Mouse (Mus musculus) induced T-regulatory cell, adult 2 months (primary cell): ENCODE data around the gene Gtsf1.
"Not testable (repeated sequence)": the region's sequence is repeated elsewhere in the genome, so short reads cannot be mapped to it uniquely, and the experiment has no call there.

Source experiments
- DNase-seq: peaks from one replicate; pipeline ENCODE4 v3.0.0-alpha.2; 2012; ENCODE audit warnings: low read depth

Gene Gtsf1

DNA sequence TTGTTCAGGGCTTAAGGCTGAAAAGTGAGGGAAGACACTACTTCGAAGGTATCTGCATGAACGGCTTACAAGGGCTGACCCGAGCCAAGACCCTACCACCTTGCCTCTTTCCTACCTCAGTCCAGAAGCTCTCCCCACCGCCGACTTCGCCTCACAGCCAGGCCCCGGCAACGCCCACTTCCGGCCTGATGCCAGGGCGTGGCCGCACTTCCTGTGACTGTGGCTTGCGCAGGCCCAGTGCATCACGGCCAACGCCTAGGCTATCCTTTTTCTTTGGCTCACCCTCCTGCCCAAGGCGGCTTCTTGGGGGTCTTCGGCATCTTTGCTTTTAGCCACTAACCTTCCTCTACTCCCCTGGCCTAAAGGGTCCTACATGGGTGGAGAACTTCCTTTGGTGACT lies at the start of gene Gtsf1:
Gene Gtsf1 (minus strand): TSS at position 230 of the 400 bp plus-strand sequence.
- peak; percentile 9 for DNase-seq

DNA sequence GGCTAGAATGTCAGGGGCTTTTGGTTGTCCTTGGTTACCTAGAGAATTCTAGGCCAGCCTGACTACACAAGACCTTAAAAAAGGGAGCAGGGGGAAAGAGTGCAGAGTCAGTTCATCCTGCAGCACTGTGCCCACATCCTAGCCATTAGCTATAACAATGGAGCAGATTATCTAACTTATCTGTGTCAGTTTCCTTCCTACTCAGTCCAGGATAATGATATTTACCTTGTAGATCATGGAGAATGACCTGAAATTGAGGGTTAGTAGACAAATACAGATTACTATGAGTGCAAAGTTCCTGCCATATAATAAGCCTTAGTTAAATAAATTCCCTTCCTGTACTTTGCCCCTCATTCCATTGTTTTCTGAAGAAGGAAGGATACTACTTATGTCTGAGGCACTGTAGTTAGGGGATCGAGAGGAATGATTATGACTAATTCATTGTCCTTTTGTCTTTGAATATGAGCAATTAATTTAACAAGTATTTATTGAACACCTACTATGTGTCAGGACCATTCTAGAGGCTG lies 48.9 kb upstream of the Gtsf1 start:
- no peak for DNase-seq

DNA sequence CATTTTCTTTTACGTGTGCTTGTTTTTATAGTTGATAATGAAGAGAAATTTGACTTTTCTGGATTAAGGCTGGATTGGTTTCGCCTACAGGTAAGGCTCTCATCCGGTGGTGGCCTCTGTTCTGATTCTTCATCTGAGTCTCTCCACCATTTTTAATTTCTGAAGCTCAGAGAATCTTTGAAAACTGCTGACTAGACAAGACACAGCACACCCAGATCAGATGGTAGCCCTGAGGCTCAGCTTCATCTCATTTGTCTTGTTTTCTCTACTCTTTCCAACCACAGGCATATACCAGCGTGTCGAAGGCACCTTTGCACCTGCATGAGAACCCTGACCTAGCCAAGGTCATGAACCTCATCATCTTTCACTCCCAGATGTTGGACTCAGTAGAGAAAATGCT lies 43.5 kb upstream of the Gtsf1 start:
- no peak for DNase-seq

DNA sequence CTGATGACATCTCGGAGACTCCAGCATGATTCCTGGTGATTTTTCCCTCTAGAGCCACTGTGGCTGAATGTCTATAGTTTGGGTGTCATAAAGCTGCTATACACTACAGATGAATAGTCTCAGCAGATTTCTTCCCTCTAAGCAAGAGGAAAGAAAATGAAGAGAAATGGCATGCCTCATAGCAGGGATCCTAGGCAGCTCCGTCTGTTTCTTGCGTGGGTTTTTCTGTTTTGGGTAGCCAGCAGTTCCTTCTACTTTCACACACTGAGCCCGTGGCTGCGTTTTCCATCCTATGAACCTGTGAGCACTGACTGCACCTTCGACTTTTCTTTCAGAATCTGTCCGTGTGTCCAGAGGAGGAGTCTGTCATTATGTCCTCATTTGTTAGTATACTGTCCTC lies 42.9 kb upstream of the Gtsf1 start:
- DNase-seq, result no peak

DNA sequence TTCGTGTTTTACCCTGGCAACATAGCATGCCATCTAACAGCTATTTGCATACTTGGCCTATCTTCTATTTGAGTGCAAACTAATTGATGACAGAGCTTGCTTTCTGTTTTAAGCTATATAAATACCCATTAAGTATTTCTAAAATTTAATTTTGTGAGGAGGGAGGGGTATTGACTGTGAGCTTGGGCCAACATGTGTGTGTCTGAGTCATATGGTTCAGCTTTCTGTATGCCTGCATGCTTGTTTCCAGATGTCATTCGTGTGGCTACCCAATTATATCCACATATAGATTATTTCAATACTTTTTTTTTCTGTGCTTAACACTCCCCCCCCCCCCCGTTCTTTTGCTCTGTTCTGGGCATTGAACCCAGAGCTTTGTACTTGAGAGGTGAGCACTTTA lies 42.0 kb upstream of the Gtsf1 start:
- no peak for DNase-seq

DNA sequence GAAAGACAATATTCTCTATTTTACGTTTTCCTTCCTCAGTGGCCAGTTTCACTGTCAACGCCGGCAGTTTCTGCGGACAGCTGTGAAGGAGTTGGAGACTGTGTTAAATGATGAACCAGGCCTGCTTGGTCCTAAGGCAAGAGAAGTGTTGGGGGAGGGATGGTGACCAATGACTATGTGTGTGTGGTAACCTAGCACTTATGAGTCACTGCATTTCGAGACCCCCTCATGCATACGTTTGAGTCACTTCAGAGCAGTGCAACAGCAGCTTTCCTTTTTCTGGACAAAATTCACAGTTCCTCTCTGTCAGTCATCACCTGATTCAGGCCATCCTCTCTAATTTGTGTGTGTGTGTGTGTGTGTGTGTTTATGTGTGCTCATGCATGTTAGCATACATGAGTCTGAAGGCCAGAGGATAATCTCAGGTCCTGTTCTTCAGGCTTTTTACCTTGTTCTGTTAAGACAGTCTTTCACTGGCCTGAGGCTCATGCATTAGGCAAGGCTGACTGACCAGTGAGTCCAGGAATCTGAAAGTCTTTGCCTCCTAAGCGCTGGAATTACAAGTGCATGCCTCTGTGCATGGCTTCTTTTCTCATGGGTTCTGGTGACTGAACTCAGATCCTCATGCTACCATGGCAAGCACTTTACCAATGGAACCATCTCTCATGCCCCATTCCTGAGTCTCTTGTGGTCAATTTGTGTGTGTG lies 41.4 kb upstream of the Gtsf1 start:
- no peak for DNase-seq

DNA sequence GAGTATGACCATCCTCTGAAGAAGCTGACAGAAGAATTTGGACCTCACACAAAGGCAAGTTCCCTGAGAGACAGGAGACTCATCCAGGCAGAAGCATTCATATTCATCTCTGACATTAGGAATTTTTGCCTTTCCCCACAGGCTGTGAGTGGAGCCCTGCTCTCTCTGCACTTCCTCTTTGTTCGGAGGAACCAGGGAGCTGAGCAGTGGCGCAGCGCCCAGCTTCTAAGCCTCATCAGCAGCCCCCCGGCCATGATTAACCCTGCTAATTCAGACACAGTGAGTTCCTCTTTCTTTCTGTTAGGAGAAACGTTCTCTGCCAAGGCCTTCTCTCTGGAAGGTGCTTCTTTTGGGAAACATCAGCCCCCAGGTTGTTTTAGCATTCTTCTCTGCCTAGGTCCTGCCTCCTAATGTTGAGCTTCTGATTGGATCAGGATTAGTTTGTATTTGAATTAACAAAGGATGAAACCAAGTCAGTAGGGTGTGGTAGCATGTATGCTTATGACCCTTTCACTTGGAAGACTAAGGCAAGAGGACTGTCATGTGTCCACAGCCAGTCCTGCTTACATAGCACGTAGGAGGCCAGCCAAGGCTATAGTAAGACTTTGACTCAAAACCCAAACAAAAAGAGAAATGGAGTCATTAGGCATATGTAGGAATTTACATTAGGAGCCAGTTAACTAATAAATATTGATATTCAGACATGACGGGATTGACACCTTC lies 32.4 kb upstream of the Gtsf1 start:
- DNase-seq, result no peak

DNA sequence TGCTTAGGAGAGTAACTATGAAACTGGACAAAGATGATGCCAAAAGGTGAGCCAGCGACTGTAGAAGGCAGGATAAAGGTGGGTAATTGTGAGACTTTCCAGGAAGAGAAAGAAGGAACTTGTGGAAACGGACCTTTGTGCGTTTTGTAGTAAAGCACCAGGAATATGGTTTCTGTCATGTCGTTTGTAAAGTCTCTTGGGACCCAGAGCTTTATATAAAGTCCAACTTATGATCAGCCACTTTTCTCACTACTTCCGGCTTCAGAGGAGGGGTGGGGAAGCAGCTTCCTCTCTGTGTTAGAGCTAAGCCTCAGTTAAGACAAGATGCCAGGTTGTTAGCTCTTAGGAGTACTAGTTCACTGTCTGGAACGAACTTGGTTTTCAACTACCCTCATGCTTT lies 24.2 kb upstream of the Gtsf1 start:
- peak; percentile 55 for DNase-seq

DNA sequence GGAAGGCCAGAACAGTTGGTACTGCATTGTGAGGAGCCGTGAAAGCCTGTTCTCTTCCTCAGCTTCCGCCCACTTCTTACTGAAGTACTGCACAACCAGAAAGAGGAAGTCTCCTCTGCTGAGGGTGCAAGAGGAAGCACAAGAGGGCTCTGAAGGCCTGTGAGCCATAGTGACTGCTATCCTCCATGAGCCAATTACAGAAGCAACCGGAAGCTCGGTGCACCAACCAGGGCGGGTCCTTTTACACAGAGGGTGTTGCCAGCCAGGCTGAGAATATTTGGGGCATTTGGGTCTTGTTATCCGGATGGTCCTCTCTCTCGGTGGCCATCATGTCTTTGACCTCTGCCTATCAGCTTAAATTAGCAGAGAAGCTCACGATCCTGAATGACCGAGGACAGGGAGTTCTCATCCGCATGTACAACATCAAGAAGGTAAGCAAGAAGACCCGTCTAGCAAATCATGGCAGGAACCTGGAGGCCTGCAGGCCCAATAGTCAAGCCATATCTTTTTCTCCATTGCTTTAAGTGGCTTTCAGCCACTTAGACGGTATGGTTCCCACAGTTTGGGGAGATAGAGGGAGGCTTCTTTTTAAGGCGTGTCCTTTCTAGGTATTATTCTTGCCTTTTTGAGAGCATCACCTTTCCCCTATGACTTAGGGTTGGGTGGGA lies 23.4 kb upstream of the Gtsf1 start, which contains the start of gene Nckap1l:
Gene Nckap1l (plus strand): TSS at position 244 of the 668 bp plus-strand sequence.
- peak; percentile 92 for DNase-seq

DNA sequence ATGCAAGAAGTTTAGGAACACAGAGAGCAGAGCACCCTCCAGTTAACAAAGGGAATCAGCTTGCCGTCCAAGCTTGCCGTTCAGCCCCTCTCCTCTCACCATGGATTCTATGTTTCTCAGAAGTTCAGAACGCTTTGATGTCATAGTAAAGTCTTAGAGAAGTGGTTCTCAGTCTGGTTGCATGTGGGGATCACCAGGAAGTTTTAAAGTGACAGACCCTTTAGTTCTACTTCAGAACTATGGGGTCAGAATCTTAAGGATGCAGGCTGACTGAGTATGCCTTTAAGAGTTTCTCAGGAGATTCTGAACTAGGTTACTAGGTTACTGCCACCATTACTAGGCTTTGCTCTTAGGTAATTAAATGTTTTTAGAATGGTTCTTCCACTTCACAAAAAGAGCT lies 18.1 kb upstream of the Gtsf1 start, which contains the start of gene Gtsf2:
Gene Gtsf2 (minus strand): TSS at position 101 of the 400 bp plus-strand sequence.
- no peak for DNase-seq

DNA sequence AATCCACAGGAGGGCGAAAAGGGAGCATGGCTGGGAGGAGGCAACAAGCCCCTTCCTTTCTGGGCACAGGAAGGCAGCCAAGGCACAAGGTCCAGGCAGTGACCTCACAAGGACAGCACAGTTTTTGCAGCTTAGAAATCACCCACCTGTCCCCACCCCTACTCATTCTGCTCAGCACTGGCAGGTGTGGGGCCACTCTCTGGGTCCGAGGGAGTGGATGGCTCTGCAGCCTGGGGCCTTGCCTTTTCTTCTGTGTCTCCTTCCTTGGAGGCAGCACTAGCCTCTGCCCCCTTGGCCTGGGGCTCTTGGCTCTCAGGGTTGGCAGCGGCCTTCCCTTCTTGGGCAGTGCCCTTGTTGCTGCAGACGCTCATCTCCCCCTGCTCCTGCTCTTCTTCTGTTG lies 15.7 kb upstream of the Gtsf1 start:
- DNase-seq, result not testable (repeated sequence)

DNA sequence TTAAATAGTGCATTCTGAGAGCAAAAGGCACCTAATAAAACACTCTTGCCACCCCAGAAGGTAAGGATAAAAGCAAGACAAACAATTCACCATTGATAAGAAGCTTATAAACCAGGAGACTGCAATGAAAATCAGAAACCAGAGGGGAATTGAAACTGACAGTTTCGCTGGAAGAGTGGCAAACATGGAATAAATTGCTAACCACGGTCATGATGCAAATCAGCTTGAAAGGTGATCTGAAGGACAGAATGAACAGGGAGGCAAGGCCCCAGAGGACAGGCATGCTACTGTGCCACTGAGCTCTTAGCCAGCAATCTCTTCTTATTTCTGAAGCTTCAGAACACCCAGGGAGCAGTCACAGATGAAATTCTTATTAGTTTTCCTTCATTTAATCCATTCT lies 3.3 kb downstream of the Gtsf1 start:
- no peak for DNase-seq

DNA sequence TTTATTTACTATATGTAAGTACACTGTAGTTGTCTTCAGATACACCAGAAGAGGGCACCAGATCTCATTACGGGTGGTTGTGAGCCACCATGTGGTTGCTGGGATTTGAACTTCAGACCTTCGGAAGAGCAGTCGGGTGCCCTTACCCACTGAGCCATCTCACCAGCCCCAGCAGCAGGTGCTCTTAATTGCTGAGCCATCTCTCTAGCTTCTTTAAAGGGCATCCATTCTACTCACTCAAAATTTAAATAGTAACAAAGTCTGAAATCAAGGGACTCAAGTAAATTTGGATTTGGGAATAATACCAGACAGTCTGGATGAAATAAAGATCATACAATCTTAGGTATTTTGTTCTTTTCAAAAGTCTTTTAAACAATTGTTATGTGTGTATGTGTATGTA lies 24.7 kb downstream of the Gtsf1 start:
- DNase-seq, result not testable (repeated sequence)

DNA sequence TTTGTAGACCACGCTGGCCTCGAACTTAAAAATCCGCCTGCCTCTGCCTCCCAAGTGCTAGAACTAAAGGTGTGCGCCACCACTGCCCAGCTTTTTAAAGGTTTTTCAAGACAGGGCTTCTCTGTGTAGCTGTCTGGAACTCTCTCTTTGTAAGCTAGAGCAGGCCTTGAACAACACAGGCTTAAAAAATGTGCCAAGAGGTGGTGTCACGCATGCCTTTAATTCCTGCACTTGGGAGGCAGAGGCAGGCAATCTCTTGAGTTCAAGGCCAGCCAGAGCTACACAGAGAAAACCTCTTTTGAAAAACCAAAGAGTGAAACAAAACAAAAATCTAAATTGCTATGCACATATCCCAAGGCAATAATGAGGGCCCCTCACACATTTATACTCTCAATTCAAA lies 28.9 kb downstream of the Gtsf1 start:
- no peak for DNase-seq

DNA sequence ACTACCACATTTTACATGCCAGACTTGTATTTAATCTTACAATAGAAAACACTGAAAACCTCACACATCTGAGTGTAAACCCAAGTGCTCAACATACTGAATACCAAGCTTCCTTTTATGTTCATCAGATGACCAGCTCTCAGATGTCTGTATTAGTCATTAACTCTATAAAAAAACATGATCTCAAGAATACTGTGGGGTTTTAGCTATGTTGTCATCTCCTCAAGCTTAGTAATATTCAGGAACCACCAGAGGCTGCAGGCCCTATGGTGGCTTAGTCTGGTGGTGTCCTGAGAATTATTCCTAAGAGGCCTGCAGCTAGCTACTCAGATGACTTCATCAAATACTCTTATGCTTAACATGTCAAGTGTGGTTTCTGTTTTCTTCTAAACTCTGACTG lies 36.7 kb downstream of the Gtsf1 start:
- no peak for DNase-seq

DNA sequence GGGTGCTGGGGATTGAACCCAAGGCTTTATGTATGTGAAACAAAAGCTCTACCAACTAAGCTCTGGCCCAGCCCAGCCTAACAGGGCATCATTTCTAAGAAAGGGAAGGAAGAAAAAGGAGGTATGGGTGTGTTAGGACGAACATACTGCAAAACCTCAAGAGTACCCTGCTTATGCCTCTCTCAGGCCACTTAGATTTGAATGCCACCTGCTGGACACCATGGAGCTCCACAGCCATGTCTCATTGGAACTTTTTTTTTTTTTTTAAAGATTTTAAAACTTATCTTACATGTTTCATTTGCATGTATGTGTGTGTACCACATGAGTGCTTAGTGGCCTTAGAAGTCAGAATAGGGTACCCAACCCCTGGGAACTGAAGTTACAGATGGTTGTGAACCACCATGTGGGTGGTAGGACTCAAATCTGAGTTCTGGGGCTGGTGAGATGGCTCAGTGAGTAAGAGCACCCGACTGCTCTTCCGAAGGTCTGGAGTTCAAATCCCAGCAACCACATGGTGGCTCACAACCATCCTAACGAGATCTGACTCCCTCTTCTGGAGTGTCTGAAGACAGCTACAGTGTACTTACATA lies 41.6 kb downstream of the Gtsf1 start:
- peak; percentile 15 for DNase-seq

DNA sequence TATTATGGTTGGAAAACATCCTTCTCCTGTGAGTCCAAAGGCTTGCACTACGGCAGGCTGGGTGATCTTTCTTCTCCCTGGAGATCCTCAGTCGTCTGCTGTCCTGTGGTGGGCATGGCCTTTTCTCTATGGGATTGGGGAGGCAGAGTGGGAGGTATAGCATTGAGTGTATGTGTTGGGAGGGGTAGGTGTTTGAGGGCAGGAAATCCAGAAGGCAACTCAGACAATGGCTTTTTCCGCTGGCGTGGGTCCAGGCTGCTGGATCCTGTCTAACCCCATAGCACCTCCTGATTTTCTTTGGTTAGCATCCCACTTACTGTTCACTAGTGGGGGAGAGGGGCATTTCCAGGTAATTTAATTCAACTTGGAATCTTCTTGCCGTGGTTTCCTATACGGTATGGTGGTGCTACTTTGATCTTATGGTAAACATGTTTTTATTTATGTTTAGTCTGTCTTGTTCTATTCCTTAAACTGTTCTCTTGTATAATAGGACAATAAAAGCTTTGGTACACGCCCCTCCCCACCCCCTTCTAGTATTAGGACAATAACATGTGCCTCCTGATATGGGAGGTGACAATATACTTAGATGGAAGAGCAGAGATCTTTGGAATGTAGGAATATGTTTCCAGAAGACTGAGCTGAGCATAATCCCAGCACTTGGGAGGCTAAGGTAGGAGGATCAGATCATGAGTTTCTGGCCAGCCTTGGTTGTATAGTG lies 46.3 kb downstream of the Gtsf1 start:
- no peak for DNase-seq

DNA sequence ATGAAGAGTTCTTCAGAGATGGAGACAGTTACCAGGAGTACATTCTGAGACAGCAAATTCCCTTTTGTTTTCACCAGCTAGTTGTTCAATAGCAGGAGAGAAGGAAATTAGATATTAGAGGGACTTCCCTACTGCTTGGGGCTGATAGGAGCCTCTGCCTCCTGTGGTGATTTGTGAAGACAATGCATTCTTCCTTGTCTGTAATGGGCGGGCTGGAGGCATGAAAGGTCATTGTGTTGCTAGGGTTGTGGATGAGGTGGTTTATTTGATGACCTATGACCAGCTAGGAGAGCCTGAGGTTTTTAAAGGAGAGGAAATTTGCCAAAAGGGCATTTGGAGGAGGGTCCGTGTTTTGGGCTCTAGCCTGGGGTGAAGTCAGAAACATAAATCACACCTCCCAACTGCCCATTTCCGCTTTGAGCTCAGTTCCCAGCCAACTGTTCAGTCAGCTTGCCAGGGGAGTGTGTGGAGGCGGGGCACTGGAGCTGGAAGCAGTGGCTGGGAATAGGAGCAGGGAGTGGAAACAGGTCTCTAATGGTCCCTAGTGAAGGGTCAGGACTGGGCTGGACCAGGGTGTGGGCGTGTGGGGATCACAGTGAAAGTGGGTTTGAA lies 47.4 kb downstream of the Gtsf1 start:
- DNase-seq, result no peak

DNA sequence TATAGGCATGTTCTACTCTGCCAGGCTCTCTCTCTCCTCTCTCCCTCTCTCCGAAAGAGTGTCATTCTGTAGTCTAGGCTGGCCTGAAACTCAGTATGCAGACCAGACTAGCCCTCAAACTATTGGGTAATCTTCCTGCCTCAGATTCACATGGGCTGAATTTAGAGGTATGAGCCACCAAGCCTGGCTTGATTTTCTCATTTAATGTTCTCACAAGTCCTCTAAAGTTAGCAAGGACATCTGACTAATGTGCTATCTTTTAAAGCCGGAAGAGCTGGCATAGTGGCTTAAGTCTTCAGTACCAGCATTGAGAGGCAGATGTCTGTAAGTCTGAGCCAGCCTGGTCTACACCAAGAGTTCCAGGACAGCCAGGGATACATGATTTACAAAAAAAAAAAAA lies 48.2 kb downstream of the Gtsf1 start:
- no peak for DNase-seq

DNA sequence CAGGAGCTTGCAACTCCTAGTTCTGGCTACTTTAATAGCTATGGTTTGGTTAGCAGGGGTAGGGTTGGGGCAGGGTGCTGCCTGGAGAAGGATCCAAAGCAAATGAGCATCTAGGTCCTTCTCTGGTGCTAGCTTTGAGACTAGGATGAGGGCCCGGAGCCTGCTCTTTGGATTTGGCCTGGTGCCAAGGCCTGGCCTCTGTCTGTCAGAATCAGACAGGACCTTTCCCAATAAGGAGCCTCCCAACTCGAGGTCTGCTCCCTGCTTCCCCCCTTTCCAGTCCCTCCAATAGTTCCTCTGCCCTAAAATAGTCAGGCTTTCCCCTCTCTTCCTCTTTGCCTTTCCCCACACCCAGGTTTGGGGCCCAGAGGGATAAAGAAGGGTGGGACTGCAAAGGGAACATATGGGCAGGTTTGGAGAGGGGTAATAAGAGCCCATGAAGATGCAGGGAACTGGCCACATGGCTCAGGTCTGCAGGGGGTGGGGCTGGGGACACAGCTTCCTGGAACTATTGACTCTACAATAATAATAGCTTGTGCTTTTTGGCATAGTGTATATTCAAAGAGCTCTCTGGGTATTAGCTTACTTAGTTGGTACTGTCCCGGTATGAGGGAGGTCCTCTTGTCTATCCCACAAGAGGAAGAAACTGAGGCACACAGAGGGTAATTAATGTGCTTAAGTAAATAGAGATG lies 51.5 kb downstream of the Gtsf1 start:
- DNase-seq, result no peak
